Mouse (Mus musculus) spleen, postnatal 10 days (tissue): ENCODE measurements around the gene Dynlrb1.

Experiments used
- DNase-seq, 2 experiments: peaks; one replicate each; pipeline ENCODE4 v3.0.0; 2021 to 2022; ENCODE audit warnings: low spot score in 2 of 2

Gene Dynlrb1

GRCm38 (mm10) chr2:155236362-155236992 lies at the start of gene Dynlrb1:
TSS of gene Dynlrb1 (plus strand) at chr2:155236533.
- peak; percentile 98 to 99 for DNase-seq

GRCm38 (mm10) chr2:155207419-155207818 lies 28.9 kb upstream of the Dynlrb1 start:
- peak in 1 of 2 experiments; percentile 42 for DNase-seq

GRCm38 (mm10) chr2:155223145-155223544 lies 13.2 kb upstream of the Dynlrb1 start:
- DNase-seq, result no peak

- no peak for DNase-seq
These were observed 11.6 kb upstream of the Dynlrb1 start for GRCm38 (mm10) chr2:155224721-155225120.

- DNase-seq, result no peak
These were observed 479 bp upstream of the Dynlrb1 start for GRCm38 (mm10) chr2:155235746-155236361.

GRCm38 (mm10) chr2:155237276-155237675 lies 943 bp downstream of the Dynlrb1 start:
- DNase-seq, result peak in 1 of 2 experiments; percentile 14

- DNase-seq, result peak in 1 of 2 experiments; percentile 46
These were observed 4.6 kb downstream of the Dynlrb1 start for GRCm38 (mm10) chr2:155240915-155241314.

GRCm38 (mm10) chr2:155242296-155242855 lies 6.0 kb downstream of the Dynlrb1 start:
- DNase-seq, result no peak

- no peak for DNase-seq
These were observed 9.9 kb downstream of the Dynlrb1 start for GRCm38 (mm10) chr2:155246231-155246630.

GRCm38 (mm10) chr2:155248206-155248605 lies 11.9 kb downstream of the Dynlrb1 start:
- DNase-seq, result no peak

- DNase-seq, result no peak
These were observed 12.4 kb downstream of the Dynlrb1 start for GRCm38 (mm10) chr2:155248718-155249117.

- no peak for DNase-seq
These were observed 13.3 kb downstream of the Dynlrb1 start for GRCm38 (mm10) chr2:155249588-155249987.

- DNase-seq, result no peak
These were observed 29.2 kb downstream of the Dynlrb1 start for GRCm38 (mm10) chr2:155265526-155265925.

- no peak for DNase-seq
These were observed 30.6 kb downstream of the Dynlrb1 start for GRCm38 (mm10) chr2:155266896-155267295.

GRCm38 (mm10) chr2:155271957-155272356 lies 35.6 kb downstream of the Dynlrb1 start:
- peak in 1 of 2 experiments; percentile 26 for DNase-seq

GRCm38 (mm10) chr2:155272396-155273170 lies 36.2 kb downstream of the Dynlrb1 start:
- DNase-seq, result no peak

GRCm38 (mm10) chr2:155273603-155274002 lies 37.3 kb downstream of the Dynlrb1 start:
- no peak for DNase-seq

- DNase-seq, result peak; percentile 86 to 94
These were observed 39.9 kb downstream of the Dynlrb1 start, which contains the start of gene Map1lc3a for GRCm38 (mm10) chr2:155276195-155276594. TSS of gene Map1lc3a (plus strand) at chr2:155276297.

- peak in 1 of 2 experiments; percentile 65 for DNase-seq
These were observed 40.4 kb downstream of the Dynlrb1 start for GRCm38 (mm10) chr2:155276621-155277175.

- no peak for DNase-seq
These were observed 41.4 kb downstream of the Dynlrb1 start for GRCm38 (mm10) chr2:155277721-155278120.

- DNase-seq, result no peak
These were observed 42.0 kb downstream of the Dynlrb1 start for GRCm38 (mm10) chr2:155278361-155278760.

GRCm38 (mm10) chr2:155279163-155279562 lies 42.8 kb downstream of the Dynlrb1 start:
- no peak for DNase-seq
